Mouse (Mus musculus) midbrain, postnatal 0 days (tissue): ENCODE results near the gene Grap2. TPM values are rescaled to one million over a fixed set of nuclear protein-coding genes. Genes with fewer than 3 reads are reported as not detected.

Experiments
- ATAC-seq: fragments of 200-750 bp; cut with Nextera tagmentation; 2 replicates; pipeline ENCODE4 v1.8.0; 2017; ENCODE audit warnings: moderate number of reproducible peaks, mild to moderate bottlenecking, moderate TSS enrichment, moderate library complexity; ENCODE audit not compliant: low FRiP score
- DNase-seq: peaks from one replicate; pipeline ENCODE4 v3.0.0-alpha.2; 2015; ENCODE audit warnings: low spot score
- H3K27ac ChIP-seq: fragments of 300-500 bp; sonication (generic); 2 replicates; pipeline ENCODE4 v1.5.1; 2014; ENCODE audit warnings: low read depth, mild to moderate bottlenecking, low read length, mixed read lengths
- H3K27me3 ChIP-seq: fragments of 300-500 bp; sonication (generic); 2 replicates; pipeline ENCODE4 v1.6.1; 2014; ENCODE audit warnings: low read length, control low read depth, mixed read lengths; ENCODE audit not compliant: insufficient read depth
- H3K36me3 ChIP-seq: fragments of 300-500 bp; sonication (generic); 2 replicates; pipeline ENCODE4 v1.6.1; 2014; ENCODE audit warnings: low read length, control low read depth, mixed read lengths; ENCODE audit not compliant: insufficient read depth
- H3K4me1 ChIP-seq: fragments of 300-500 bp; sonication (generic); 2 replicates; pipeline ENCODE4 v1.6.1; 2014; ENCODE audit warnings: mild to moderate bottlenecking, control low read depth, antibody characterized with exemption, low read length, mixed read lengths; ENCODE audit not compliant: insufficient read depth
- H3K4me2 ChIP-seq: fragments of 300-500 bp; sonication (generic); 2 replicates; pipeline ENCODE4 v1.6.1; 2014; ENCODE audit warnings: low read depth, mild to moderate bottlenecking, low read length, mixed read lengths; ENCODE audit not compliant: poor library complexity, severe bottlenecking
- H3K4me3 ChIP-seq: fragments of 300-500 bp; sonication (generic); 2 replicates; pipeline ENCODE4 v1.5.1; 2014; ENCODE audit warnings: low read depth, mild to moderate bottlenecking, low read length, moderate library complexity
- H3K9ac ChIP-seq: fragments of 300-500 bp; sonication (generic); replicated peaks from 2 replicates; pipeline ENCODE4 v1.6.1; 2014; ENCODE audit warnings: mild to moderate bottlenecking, low read length, moderate library complexity, mixed read lengths; ENCODE audit not compliant: poor library complexity, severe bottlenecking
- H3K9me3 ChIP-seq: fragments of 300-500 bp; sonication (generic); 2 replicates; pipeline ENCODE4 v1.6.1; 2016; ENCODE audit warnings: low read length, control low read depth
- CTCF ChIP-seq: IDR thresholded peaks from 2 replicates; pipeline ENCODE4 v1.5.1; 2016; ENCODE audit warnings: antibody characterized with exemption, mild to moderate bottlenecking
- WGBS: fragments of 180-500 bp; shearing (Covaris S2); extraction: QIAGEN DNeasy Blood & Tissue Kit; methylation state at CpG from one replicate; pipeline ENCODE4 v1.1.7; 2014; 5-methylcytosine and 5-hydroxymethylcytosine counted together
- polyA plus RNA-seq: library from polyadenylated mRNA; unstranded; fragments of >200 nt; fragmentation: Nextera tagmentation; extraction: Ambion mirVana; gene quantifications from 2 replicates; pipeline ENCODE4 v1.2.1, GENCODE M21; 2015
- total RNA-seq: library from RNA; depleted of rRNA; stranded (reverse); fragments of >200 nt; gene quantifications from 2 replicates; pipeline ENCODE4 v1.2.3, GENCODE M21; 2014

Grap2 gene
- total and polyA plus RNA-seq, 2 experiments from 2014 or later, result 0.07 to 0.66 TPM

DNA sequence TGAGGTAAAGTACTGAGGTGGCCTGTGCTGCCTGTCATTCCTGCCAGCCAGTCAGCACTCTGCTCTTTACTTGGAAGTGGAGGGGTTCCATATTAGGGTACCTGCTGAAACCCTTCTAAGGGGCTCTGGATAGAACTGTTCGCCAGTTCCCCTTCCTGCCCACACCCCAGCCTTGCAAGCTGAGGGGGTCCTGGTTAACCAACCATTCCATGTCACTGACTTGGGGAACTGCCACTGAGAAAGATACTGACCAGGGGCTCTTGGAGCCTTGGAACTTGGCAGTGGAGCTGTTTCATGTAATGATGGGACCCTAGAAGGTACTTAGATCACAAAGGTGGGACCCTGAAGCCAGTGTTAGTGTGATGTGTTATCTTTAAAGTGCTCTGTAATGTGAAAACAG lies 2.2 kb upstream of the Grap2 start:
- Histone ChIP-seq H3K27ac (no peak overlapping the region), H3K27me3 (no peaks in the 10 kb centered on the region), H3K4me3 (no peak overlapping the region), H3K36me3 (no peaks in the 10 kb centered on the region), H3K4me2 (no peak overlapping the region), H3K9me3 (no peaks in the 10 kb centered on the region), H3K9ac (no peak overlapping the region), H3K4me1 (no peaks in the 10 kb centered on the region)
- 86% methylated on average over 1 of the region's 1 CpGs for WGBS
- TF ChIP-seq CTCF, result no peak
- ATAC-seq, result no peak
- no peak for DNase-seq

DNA sequence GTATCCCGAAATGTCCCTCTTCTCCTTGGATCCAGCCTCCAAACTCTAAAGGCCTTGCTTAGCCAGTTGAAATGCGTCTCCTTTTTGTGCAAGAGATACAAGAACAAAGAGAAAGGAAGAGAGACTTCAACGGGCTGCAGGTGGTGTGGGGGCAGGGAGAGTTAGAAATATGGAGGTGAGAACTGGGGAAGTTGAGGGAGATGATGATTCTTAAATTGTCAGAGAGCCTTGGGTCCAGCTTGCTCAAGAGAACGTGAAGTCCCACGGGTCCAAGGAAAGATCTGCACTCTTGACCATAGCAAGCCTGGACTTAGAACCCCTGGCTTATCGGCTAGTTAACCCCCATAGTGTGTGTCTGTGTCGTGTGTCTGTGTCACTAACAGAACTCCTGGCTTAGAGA lies 783 bp upstream of the Grap2 start:
- Histone ChIP-seq H3K4me3 (no peak overlapping the region), H3K9me3 (no peaks in the 10 kb centered on the region), H3K4me1 (0 out of 2 replicates have a peak, but pooled peaks cover under 1% of the 10 kb centered on the region), H3K36me3 (no peaks in the 10 kb centered on the region), H3K27ac (no peak overlapping the region), H3K9ac (no peak overlapping the region), H3K27me3 (no peaks in the 10 kb centered on the region), H3K4me2 (no peak overlapping the region)
- no peak for DNase-seq
- TF ChIP-seq CTCF, result no peak
- ATAC-seq, result no peak
- WGBS, result 72% methylated on average over 7 of the region's 7 CpGs

DNA sequence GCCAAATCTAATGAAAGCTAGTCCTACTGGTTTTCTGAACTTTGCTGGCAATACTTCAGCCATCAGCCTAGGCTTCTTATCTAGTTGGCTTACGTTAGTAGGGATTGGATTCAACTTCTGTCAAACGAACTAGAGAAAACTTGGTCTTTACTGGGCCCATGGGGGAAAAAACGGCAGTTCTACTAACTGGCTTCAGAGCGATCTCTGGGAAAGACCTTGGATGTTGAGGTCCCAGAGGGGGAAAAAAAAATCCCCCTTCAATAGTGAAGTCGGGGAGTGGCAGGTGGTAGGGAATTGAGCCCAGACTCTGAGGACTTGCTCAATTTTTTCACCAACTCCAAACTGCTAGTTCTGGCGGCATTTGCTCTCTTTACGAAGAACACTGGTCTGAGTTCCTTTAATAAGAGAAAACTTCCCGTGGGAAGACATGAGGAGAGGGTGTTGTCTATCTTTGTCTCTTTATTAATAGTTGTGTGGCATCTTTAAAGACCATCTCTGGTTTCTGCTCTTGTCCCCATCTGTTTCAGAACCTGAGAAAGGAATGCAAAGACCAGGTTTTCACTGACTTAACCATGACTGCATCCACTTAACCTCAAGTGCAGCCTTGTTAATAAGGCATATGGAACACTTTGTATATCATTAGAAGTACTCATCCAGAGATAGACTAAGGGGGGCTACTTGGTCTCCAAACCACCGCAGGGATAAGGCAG lies 572 bp downstream of the Grap2 start:
- Histone ChIP-seq H3K9ac (no peak overlapping the region), H3K4me3 (no peak overlapping the region), H3K4me2 (no peak overlapping the region), H3K4me1 (0 out of 2 replicates have a peak, but pooled peaks cover 2% of the 10 kb centered on the region), H3K36me3 (no peaks in the 10 kb centered on the region), H3K9me3 (no peaks in the 10 kb centered on the region), H3K27me3 (no peaks in the 10 kb centered on the region), H3K27ac (no peak overlapping the region)
- ATAC-seq (no peak), DNase-seq (no peak)
- TF ChIP-seq CTCF, result no peak
- 82% methylated on average over 9 of the region's 9 CpGs for WGBS

DNA sequence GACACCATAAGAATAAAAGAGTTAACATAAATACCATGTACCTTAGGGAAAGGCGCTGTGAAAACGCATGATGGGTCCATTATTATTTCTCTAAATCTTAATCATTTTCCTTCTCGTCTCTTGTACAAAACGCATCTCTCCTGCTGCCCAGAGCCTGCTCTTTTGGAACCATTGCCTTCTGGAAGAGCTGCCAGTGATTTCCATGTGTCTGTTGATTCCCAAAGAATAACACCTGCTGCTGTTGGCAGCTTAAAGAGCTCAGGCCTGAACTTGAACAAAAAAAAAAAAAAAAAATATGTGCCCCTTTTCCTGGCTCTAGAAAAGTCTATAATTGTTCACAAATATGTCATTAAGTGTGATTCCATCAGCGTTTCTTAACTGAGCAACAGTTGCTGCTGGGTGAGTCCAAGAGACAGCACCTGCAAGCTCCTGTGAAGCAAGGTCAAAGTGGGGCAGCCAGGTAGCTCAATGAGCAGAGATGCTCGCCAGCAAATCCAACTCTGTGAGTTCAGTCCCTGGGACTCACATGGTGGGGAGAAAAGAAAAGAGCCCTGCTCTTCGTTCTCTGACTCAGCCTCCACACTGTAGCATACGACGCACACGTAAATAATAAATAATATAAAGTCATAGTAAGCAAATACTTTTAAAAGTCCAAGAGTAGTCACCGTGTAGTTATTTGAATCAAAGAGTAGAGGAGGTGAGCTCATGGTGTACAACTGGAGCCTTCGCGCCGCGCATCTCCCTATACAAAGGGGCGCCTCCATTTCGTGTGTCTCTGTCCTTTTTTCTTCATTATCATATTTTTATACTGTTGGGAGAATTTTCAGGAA lies 2.0 kb downstream of the Grap2 start:
- H3K4me2 ChIP-seq, result no peak overlapping the region
- no peak for TF ChIP-seq CTCF
- H3K27me3 ChIP-seq, result no peaks in the 10 kb centered on the region
- ATAC-seq (no peak), DNase-seq (peak; percentile 44)
- no peaks in the 10 kb centered on the region for H3K36me3 ChIP-seq
- no peak overlapping the region for H3K9ac ChIP-seq
- no peaks in the 10 kb centered on the region for H3K9me3 ChIP-seq
- WGBS, result 89% methylated on average over 17 of the region's 17 CpGs
- no peak overlapping the region for H3K4me3 ChIP-seq
- H3K4me1 ChIP-seq, result 0 out of 2 replicates have a peak, but pooled peaks cover 2% of the 10 kb centered on the region
- H3K27ac ChIP-seq, result no peak overlapping the region

DNA sequence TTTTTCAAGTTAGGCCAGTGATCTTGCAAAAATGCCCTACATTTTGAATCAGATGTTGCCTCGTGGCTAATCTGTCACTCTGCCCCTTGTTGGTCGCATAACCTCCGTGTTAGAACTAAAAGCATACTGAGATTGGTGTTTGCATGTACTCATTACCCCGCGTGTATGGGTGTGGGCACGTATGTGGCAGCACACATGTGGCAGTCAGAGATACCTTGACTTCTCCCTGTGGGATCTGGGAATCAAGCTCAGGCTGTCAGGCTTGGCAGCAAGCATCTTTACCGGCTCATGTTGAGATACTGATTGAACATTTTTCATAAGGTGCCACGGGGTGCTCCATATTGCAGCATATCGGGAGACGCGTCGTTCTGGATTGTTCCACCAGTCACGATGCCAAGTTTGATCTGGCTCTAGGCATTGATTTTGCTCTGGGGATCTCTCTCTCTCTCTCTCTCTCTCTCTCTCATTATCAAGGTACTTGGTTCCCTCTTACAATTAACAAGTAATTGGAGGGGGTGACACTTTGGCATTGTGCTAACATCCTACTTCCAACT lies 3.5 kb downstream of the Grap2 start:
- Histone ChIP-seq H3K4me3 (no peak overlapping the region), H3K9me3 (no peaks in the 10 kb centered on the region), H3K9ac (no peak overlapping the region), H3K4me2 (no peak overlapping the region), H3K27ac (no peak overlapping the region), H3K4me1 (0 out of 2 replicates have a peak, but pooled peaks cover 2% of the 10 kb centered on the region), H3K36me3 (no peaks in the 10 kb centered on the region), H3K27me3 (no peaks in the 10 kb centered on the region; the same call in 1 of the 2 replicates)
- ATAC-seq (no peak), DNase-seq (no peak)
- 71% methylated on average over 13 of the region's 13 CpGs for WGBS
- no peak for TF ChIP-seq CTCF
